Mouse (Mus musculus) stomach, postnatal 0 days (tissue): ENCODE results near the gene Olfr561. TPM values are rescaled to one million over a fixed set of nuclear protein-coding genes. Genes with fewer than 3 reads are reported as not detected.

ENCODE experiments used
- ATAC-seq: fragments of 200-750 bp; cut with Nextera tagmentation; 2 replicates; pipeline ENCODE4 v1.8.0; 2017; ENCODE audit not compliant: low FRiP score, low TSS enrichment
- DNase-seq: peaks from one replicate; pipeline ENCODE4 v3.0.0-alpha.2; 2016; ENCODE audit warnings: low spot score
- H3K27ac ChIP-seq: fragments of 300-500 bp; sonication (generic); replicated peaks from 2 replicates; pipeline ENCODE4 v1.5.1; 2014; ENCODE audit warnings: mild to moderate bottlenecking, control low read depth
- H3K27me3 ChIP-seq: fragments of 300-500 bp; sonication (generic); 2 replicates; pipeline ENCODE4 v1.6.1; 2014; ENCODE audit warnings: low read length; ENCODE audit not compliant: control insufficient read depth, insufficient read depth
- H3K36me3 ChIP-seq: fragments of 300-500 bp; sonication (generic); 2 replicates; pipeline ENCODE4 v1.6.1; 2014; ENCODE audit warnings: low read length, mixed read lengths; ENCODE audit not compliant: control insufficient read depth, insufficient read depth
- H3K4me1 ChIP-seq: fragments of 300-500 bp; sonication (generic); replicated peaks from 2 replicates; pipeline ENCODE4 v1.6.1; 2014; ENCODE audit warnings: antibody characterized with exemption; ENCODE audit not compliant: control insufficient read depth, insufficient read depth
- H3K4me2 ChIP-seq: fragments of 300-500 bp; sonication (generic); replicated peaks from 2 replicates; pipeline ENCODE4 v1.6.1; 2014; ENCODE audit warnings: low read depth, mild to moderate bottlenecking, control low read depth, moderate library complexity
- H3K4me3 ChIP-seq: fragments of 300-500 bp; sonication (generic); 2 replicates; pipeline ENCODE4 v1.5.1; 2014; ENCODE audit warnings: low read depth, low read length, control low read depth
- H3K9ac ChIP-seq: fragments of 300-500 bp; sonication (generic); 2 replicates; pipeline ENCODE4 v1.6.1; 2014; ENCODE audit warnings: mild to moderate bottlenecking, low read length, control low read depth, mixed read lengths
- H3K9me3 ChIP-seq: fragments of 300-500 bp; sonication (generic); 2 replicates; pipeline ENCODE4 v1.6.1; 2016; ENCODE audit warnings: low read length; ENCODE audit not compliant: control insufficient read depth
- CTCF ChIP-seq: IDR thresholded peaks from 2 replicates; pipeline ENCODE4 v1.5.1; 2016; ENCODE audit warnings: antibody characterized with exemption, low read depth, mild to moderate bottlenecking, moderate library complexity
- EP300 ChIP-seq: optimal IDR thresholded peaks from 2 replicates; pipeline ENCODE3; 2016; ENCODE audit warnings: antibody characterized with exemption
- polyA plus RNA-seq: library from polyadenylated mRNA; unstranded; fragments of >200 nt; fragmentation: Nextera tagmentation; extraction: Ambion mirVana; gene quantifications from 2 replicates; pipeline ENCODE4 v1.2.1, GENCODE M21; 2015

Olfr561 gene
- polyA plus RNA-seq, 1 experiment from 2014 or later = not detected

DNA sequence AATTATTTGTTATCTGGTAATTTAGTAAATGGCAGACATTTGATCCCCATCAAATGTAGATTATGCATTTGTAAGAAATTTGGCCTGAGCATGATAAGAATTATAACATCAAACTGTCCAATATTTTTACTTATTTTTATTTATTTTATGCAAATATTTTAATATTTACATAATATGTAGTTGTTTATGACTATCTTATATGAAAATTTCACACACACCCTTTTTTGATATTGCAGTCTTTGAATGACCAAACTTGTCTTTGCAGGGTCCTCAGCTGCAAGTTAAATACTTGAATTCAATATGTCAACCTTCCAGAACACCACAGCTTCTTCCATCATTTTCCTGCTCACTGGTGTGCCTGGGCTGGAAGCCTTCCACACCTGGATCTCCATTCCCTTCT is 32.2 kb downstream of the Olfr561 start, which contains the start of gene Olfr564:
Olfr564 (plus strand) TSS at position 301 of the 400 bp plus-strand sequence.
- DNase-seq (no peak), ATAC-seq (no peak)
- no peaks in the 10 kb centered on the region for H3K36me3 ChIP-seq
- no peak within 1 kb of the TSS for H3K4me2 ChIP-seq
- no peaks in the 10 kb centered on the region for H3K27me3 ChIP-seq
- TF ChIP-seq CTCF = no peak
- TF ChIP-seq EP300 = no peak
- no peak within 1 kb of the TSS for H3K27ac ChIP-seq
- H3K4me3 ChIP-seq = no peak within 1 kb of the TSS
- no peaks in the 10 kb centered on the region for H3K4me1 ChIP-seq
- H3K9ac ChIP-seq = no peak within 1 kb of the TSS
- H3K9me3 ChIP-seq = no peaks in the 10 kb centered on the region

Other genes with a start within 250 kb of the Olfr561 start
- not detected in 2 replicates for gene Olfr547, start 236.5 kb upstream of the Olfr561 start, polyA plus RNA-seq
- gene Olfr548-ps1, start 230.3 kb upstream of the Olfr561 start, polyA plus RNA-seq = not detected in 2 replicates
- gene Olfr549, start 221.4 kb upstream of the Olfr561 start, polyA plus RNA-seq = not detected in 2 replicates
- gene Trim21, start 205.7 kb upstream of the Olfr561 start, polyA plus RNA-seq = 0.63 and 0.68 TPM in 2 replicates
- not detected in 2 replicates for gene Olfr550, start 199.8 kb upstream of the Olfr561 start, polyA plus RNA-seq
- 0.01 TPM in 1 of 2 replicates, not detected in the other for gene Olfr551, start 179.3 kb upstream of the Olfr561 start, polyA plus RNA-seq
- not detected in 2 replicates for gene Olfr552, start 173.5 kb upstream of the Olfr561 start, polyA plus RNA-seq
- not detected in 2 replicates for gene Olfr553, start 153.0 kb upstream of the Olfr561 start, polyA plus RNA-seq
- not detected in 2 replicates for gene Olfr554, start 132.8 kb upstream of the Olfr561 start, polyA plus RNA-seq
- gene Olfr555, start 112.4 kb upstream of the Olfr561 start, polyA plus RNA-seq = not detected in 2 replicates
- not detected in 2 replicates for gene Olfr556, start 106.3 kb upstream of the Olfr561 start, polyA plus RNA-seq
- 9.6 and 9.7 TPM in 2 replicates for gene Trim68, start 83.9 kb upstream of the Olfr561 start, polyA plus RNA-seq
- not detected in 2 replicates for gene Olfr557, start 75.3 kb upstream of the Olfr561 start, polyA plus RNA-seq
- 0.27 and 0.40 TPM in 2 replicates for gene Olfr558, start 69.0 kb upstream of the Olfr561 start, polyA plus RNA-seq
- not detected in 2 replicates for gene Olfr33, start 52.2 kb upstream of the Olfr561 start, polyA plus RNA-seq
- gene Olfr559, start 43.7 kb upstream of the Olfr561 start, polyA plus RNA-seq = not detected in 2 replicates
- not detected in 2 replicates for gene Olfr560, start 11.9 kb upstream of the Olfr561 start, polyA plus RNA-seq
- gene Olfr78, start 11.8 kb upstream of the Olfr561 start, polyA plus RNA-seq = 0.32 and 0.35 TPM in 2 replicates
- gene Olfr564, start 32.3 kb downstream of the Olfr561 start, polyA plus RNA-seq = not detected in 2 replicates
- gene Olfr566, start 87.5 kb downstream of the Olfr561 start, polyA plus RNA-seq = not detected in 2 replicates
- gene Olfr568, start 105.9 kb downstream of the Olfr561 start, polyA plus RNA-seq = not detected in 2 replicates
- not detected in 2 replicates for gene Olfr569, start 119.7 kb downstream of the Olfr561 start, polyA plus RNA-seq
- gene Olfr570, start 123.4 kb downstream of the Olfr561 start, polyA plus RNA-seq = not detected in 2 replicates
- gene Olfr571, start 146.3 kb downstream of the Olfr561 start, polyA plus RNA-seq = not detected in 2 replicates
- not detected in 2 replicates for gene Olfr572, start 153.2 kb downstream of the Olfr561 start, polyA plus RNA-seq
- gene Olfr573-ps1, start 171.4 kb downstream of the Olfr561 start, polyA plus RNA-seq = not detected in 2 replicates
- not detected in 2 replicates for gene Olfr574, start 177.2 kb downstream of the Olfr561 start, polyA plus RNA-seq
- not detected in 2 replicates for gene Olfr575, start 187.6 kb downstream of the Olfr561 start, polyA plus RNA-seq
- gene Olfr576, start 191.4 kb downstream of the Olfr561 start, polyA plus RNA-seq = not detected in 2 replicates
- not detected in 2 replicates for gene Olfr577, start 204.7 kb downstream of the Olfr561 start, polyA plus RNA-seq
- not detected in 2 replicates for gene Olfr578, start 218.1 kb downstream of the Olfr561 start, polyA plus RNA-seq